Mouse (Mus musculus) limb, embryonic 11.5 days (tissue): Measurements from ENCODE around the gene Psmb7. TPM values are rescaled to one million over a fixed set of nuclear protein-coding genes. Genes with fewer than 3 reads are reported as not detected.

Source experiments
- ATAC-seq: fragments of 200-750 bp; cut with Nextera tagmentation; 2 replicates; pipeline ENCODE4 v1.8.0; 2017; ENCODE audit warnings: low read depth; ENCODE audit not compliant: insufficient number of reproducible peaks, low FRiP score, low TSS enrichment
- DNase-seq: peaks from one replicate; pipeline ENCODE4 v3.0.0-alpha.2; 2015; ENCODE audit warnings: low spot score
- H3K27ac ChIP-seq: fragments of 300-500 bp; sonication (generic); replicated peaks from 2 replicates; pipeline ENCODE4 v1.5.1; 2014; ENCODE audit warnings: low read depth, mild to moderate bottlenecking, low read length
- H3K27me3 ChIP-seq: fragments of 300-500 bp; sonication (generic); 2 replicates; pipeline ENCODE4 v1.6.1; 2014; ENCODE audit warnings: mild to moderate bottlenecking, low read length, mixed read lengths; ENCODE audit not compliant: control insufficient read depth, insufficient read depth
- H3K36me3 ChIP-seq: fragments of 300-500 bp; sonication (generic); 2 replicates; pipeline ENCODE4 v1.6.1; 2014; ENCODE audit warnings: mild to moderate bottlenecking, low read length, moderate library complexity, mixed read lengths; ENCODE audit not compliant: control insufficient read depth, insufficient read depth
- H3K4me1 ChIP-seq: fragments of 300-500 bp; sonication (generic); 2 replicates; pipeline ENCODE4 v1.6.1; 2014; ENCODE audit warnings: low read length, mixed read lengths; ENCODE audit not compliant: control insufficient read depth, insufficient read depth
- H3K4me2 ChIP-seq: fragments of 300-500 bp; sonication (generic); 2 replicates; pipeline ENCODE4 v1.6.1; 2014; ENCODE audit warnings: low read depth, mild to moderate bottlenecking, moderate library complexity; ENCODE audit not compliant: severe bottlenecking
- H3K4me3 ChIP-seq: fragments of 300-500 bp; sonication (generic); 2 replicates; pipeline ENCODE4 v1.5.1; 2014; ENCODE audit warnings: low read depth, low read length
- H3K9ac ChIP-seq: fragments of 300-500 bp; sonication (generic); 2 replicates; pipeline ENCODE4 v1.6.1; 2014; ENCODE audit warnings: mild to moderate bottlenecking, low read length
- H3K9me3 ChIP-seq: fragments of 300-500 bp; sonication (generic); 2 replicates; pipeline ENCODE4 v1.6.1; 2016; ENCODE audit warnings: low read length; ENCODE audit not compliant: control insufficient read depth
- WGBS: fragments of 180-500 bp; shearing (Covaris S2); extraction: QIAGEN DNeasy Blood & Tissue Kit; methylation state at CpG from one replicate; pipeline ENCODE4 v1.1.7; 2014; 5-methylcytosine and 5-hydroxymethylcytosine counted together
- polyA plus RNA-seq: library from polyadenylated mRNA; unstranded; fragments of >200 nt; fragmentation: Nextera tagmentation; extraction: Ambion mirVana; gene quantifications from 2 replicates; pipeline ENCODE4 v1.2.1, GENCODE M21; 2014

Gene Psmb7
- polyA plus RNA-seq, 1 experiment from 2014 or later: 366 TPM

DNA sequence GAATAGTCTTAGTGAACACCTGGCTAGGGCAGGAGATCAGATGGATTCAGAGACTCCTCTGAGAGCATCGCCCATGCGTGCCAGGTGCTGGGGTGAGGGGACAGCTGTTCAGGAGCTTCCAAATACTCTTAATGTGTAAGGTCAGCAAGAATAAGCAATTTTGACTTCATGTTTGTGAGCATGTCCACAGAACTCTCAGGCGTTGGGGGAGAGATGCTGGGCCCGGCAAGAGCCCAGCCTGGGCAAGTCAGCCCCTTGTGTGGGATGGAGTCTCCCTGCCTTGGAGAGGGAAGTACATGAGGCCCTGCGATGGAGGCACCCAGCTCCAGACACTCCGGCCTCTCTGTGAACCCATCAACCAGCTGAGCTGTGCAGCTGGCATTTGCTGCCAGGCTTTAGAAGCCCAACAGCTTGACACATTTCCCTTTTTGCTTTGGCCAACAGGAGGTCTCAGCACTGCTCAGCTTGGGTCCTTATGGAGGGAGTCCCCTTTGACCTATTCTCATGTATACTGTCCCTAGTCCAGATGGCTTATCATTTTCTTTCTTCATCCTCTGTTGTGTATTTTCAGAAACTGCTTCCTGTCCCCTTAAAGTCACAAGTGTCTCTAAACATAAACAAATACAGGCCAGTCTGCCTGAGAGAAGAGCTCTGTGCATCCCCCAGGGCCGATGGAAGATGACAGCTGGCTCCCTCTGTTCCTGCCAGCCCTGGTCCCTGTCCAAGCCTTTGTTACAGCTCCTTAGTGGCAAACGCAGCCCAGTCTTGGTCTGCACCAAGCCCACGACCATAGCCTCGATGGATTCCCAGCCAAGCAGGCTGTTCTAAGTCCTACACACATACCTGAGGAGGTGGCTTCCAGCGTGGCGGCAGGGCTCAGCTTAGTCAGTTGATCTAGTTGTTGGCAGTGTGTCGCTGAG lies 65.0 kb downstream of the Psmb7 start:
- 65% methylated on average over 13 of the region's 13 CpGs for whole genome bisulfite sequencing
- no peaks in the 10 kb centered on the region for H3K4me1 ChIP-seq
- H3K9me3 ChIP-seq: no peaks in the 10 kb centered on the region
- H3K27ac ChIP-seq: no peak overlapping the region
- no peak overlapping the region for H3K4me3 ChIP-seq
- DNase-seq: no peak
- H3K36me3 ChIP-seq: no peaks in the 10 kb centered on the region
- no peaks in the 10 kb centered on the region for H3K27me3 ChIP-seq
- no peak overlapping the region for H3K9ac ChIP-seq
- ATAC-seq: no peak
- no peak overlapping the region for H3K4me2 ChIP-seq

DNA sequence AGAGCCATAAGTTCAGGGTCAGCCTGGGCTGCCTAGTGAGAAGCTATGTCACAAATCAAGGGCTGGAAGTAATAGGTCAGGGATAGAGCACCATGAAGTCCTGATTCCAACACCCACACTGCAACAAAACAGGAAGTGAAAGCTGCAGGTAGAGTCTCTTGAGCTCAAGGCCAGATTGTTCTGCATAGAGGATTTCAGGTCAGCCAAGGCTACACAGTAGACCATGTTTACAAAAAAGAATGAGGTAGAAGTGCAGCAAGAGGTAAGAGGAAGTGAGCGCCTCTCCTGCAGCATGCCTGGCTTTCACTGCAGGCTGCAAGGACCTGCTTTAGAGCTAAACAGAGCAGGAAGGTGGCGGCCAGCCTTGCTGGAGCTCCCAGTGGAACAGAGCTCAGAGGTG lies 69.2 kb downstream of the Psmb7 start:
- H3K9ac ChIP-seq: no peak overlapping the region
- no peak overlapping the region for H3K4me2 ChIP-seq
- no peak overlapping the region for H3K27ac ChIP-seq
- whole genome bisulfite sequencing: 93% methylated on average over 2 of the region's 2 CpGs
- no peaks in the 10 kb centered on the region for H3K27me3 ChIP-seq
- no peak for DNase-seq
- H3K4me3 ChIP-seq: no peak overlapping the region
- H3K4me1 ChIP-seq: no peaks in the 10 kb centered on the region
- no peak for ATAC-seq
- no peaks in the 10 kb centered on the region for H3K9me3 ChIP-seq
- peaks cover 9% of the 10 kb centered on the region for H3K36me3 ChIP-seq

DNA sequence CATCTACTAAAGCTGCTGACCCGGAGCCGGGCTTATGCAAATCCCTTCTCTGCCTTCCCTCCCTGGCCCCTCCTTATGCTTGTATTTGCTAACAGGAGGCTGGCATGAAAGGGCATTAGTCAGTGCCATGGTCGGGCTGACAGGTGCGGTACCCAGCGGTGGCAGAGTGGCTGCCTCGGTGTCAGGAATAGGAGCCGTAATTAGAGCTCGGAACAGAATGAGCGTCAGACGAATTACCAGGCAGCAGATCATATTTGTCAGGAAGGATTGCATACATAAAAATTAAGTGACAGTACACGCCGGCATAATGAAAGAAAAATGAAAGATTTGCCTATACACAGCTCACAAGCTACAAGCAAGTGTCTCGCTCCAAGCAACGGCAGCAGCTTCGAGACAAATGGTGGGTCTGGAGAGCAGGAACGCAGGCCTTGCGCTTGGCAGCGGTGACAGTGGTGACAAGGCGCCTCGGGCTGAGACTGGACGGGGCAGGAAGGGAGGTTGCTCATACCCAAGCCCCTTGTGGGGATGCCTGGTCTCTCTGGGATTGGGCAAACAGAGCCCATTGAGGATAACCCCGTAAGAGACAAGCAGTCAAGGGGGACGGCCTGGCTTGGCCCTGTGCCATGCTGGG lies 71.8 kb downstream of the Psmb7 start:
- Histone ChIP-seq H3K36me3 (peaks cover 10% of the 10 kb centered on the region), H3K4me2 (no peak overlapping the region), H3K9ac (no peak overlapping the region), H3K4me3 (no peak overlapping the region), H3K27me3 (no peaks in the 10 kb centered on the region), H3K4me1 (no peaks in the 10 kb centered on the region), H3K27ac (no peak overlapping the region), H3K9me3 (no peaks in the 10 kb centered on the region)
- DNase-seq (no peak), ATAC-seq (no peak)
- 91% methylated on average over 23 of the region's 23 CpGs for WGBS

DNA sequence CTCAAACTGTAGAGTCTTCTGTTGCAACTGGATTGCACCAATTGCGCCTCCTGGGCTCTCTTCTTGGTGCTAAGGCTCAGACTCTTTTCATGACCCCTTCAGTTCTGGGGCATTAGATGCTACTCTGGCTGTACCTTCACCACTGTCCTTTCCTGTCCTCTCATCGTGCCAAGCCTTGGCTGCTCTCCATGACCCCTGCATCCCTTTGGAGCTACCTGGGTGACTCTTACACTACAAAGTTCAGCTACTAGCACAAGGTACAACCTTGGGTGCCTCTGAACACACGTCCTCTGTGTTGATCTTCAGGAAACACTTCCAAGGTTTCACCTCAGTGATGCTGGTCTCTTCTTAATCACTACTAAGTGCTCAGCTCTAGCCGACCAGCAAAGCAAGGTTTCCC lies 81.3 kb downstream of the Psmb7 start:
- ATAC-seq: no peak
- WGBS: 87% methylated on average over 4 of the region's 4 CpGs
- no peak for DNase-seq

DNA sequence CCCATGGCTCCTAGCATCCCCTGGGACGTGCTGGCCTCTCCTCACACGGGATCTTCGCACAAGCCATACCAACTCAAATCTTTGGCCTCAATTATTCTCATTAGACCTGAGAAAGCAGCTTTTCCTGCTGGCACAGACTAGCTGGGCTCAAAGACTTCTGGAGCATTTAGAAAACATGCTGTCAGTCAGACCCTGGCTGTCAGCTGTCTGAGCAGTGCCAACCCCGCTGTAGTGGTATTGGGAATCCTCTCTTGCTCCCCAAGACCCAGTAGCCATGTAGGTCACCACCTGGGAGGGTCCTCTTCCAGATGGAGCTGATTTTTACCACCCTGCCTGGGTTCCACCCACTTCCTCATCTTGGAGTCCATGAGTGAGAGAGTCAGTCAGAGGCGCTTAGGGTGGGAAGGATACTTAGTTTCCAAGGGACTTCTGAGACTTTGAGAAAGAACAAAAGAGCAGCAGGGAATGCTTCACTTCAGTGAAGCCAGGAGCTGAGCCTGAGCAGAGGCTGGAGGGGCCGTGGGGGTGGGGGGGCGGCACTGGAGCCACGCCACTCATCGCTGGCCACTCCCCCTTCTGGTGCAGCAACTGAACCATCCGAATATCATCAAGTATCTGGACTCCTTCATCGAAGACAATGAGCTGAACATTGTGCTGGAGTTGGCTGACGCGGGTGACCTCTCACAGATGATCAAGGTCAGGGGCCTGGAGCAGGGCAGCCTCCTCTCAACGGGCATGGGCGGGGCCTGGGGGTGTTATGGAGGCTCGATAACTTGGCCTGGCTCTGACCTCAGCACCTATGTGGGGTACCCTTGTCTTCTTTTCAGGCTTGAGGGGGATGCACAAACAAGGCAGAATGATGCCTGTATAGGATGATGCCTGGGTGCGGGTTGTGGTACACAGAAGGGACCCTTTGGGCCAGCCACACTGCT lies 83.3 kb downstream of the Psmb7 start:
- 75% methylated on average over 17 of the region's 17 CpGs for WGBS
- Histone ChIP-seq H3K27ac (no peak overlapping the region), H3K9ac (no peak overlapping the region), H3K27me3 (no peaks in the 10 kb centered on the region), H3K4me2 (no peak overlapping the region), H3K4me3 (no peak overlapping the region), H3K4me1 (no peaks in the 10 kb centered on the region), H3K9me3 (no peaks in the 10 kb centered on the region), H3K36me3 (no peaks in the 10 kb centered on the region; the same call in 1 of the 2 replicates)
- no peak for DNase-seq
- no peak for ATAC-seq

More for the DNA sequence above, 81.3 kb downstream of the Psmb7 start:
- no peak overlapping the region for H3K9ac ChIP-seq
- H3K9me3 ChIP-seq: no peaks in the 10 kb centered on the region
- no peaks in the 10 kb centered on the region for H3K4me1 ChIP-seq
- H3K4me2 ChIP-seq: no peak overlapping the region
- H3K27me3 ChIP-seq: no peaks in the 10 kb centered on the region
- no peak overlapping the region for H3K4me3 ChIP-seq
- peaks cover 4% of the 10 kb centered on the region for H3K36me3 ChIP-seq
- no peak overlapping the region for H3K27ac ChIP-seq

DNA sequence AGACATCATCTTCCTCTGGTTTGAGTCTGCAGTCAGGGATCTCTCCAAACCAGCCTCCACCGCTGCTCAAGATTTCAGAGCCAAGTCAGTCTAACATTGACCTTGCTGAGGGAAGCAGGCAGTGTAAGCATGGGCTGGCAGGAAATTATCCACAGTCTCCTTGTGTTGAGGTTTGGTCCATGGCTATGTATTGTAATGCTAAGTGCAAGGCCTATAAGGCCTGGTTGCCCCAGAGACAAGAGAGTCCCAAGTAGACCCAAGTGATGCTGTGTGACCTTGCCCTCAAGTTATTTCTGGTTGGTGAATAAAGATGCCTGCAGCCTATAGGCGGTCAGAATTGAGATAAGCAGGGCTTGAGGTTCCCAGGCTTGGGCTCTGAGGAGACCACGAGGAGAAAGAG lies 87.2 kb downstream of the Psmb7 start:
- Histone ChIP-seq H3K9ac (no peak overlapping the region), H3K36me3 (no peaks in the 10 kb centered on the region; the same call in 1 of the 2 replicates), H3K27ac (no peak overlapping the region), H3K27me3 (no peaks in the 10 kb centered on the region), H3K9me3 (no peaks in the 10 kb centered on the region), H3K4me1 (no peaks in the 10 kb centered on the region), H3K4me2 (no peak overlapping the region), H3K4me3 (no peak overlapping the region)
- DNase-seq (no peak), ATAC-seq (no peak)
- WGBS: 91% methylated on average over 3 of the region's 3 CpGs

DNA sequence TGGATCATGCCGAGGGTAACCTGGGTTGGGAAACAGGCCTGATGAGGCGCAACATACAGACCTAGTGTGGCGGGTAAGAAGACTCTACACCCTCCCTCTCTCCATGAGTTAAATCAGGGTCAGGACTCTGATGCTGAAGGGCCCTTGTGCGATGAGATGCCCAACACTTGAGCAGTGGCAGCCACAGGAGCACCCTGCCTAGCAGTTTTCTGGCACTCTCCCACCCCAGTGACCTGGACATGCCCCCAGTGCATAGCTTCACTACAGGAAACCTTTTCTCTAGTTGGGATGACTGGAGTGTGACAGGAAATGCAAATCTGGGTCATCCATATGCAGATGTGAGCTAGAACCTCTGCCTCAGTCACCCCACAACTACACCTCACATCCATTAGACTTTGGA lies 88.2 kb downstream of the Psmb7 start:
- H3K9ac ChIP-seq: no peak overlapping the region
- H3K4me3 ChIP-seq: no peak overlapping the region
- DNase-seq: no peak
- 89% methylated on average over 4 of the region's 4 CpGs for WGBS
- H3K36me3 ChIP-seq: no peaks in the 10 kb centered on the region; the same call in 1 of the 2 replicates
- no peaks in the 10 kb centered on the region for H3K27me3 ChIP-seq
- no peak for ATAC-seq
- H3K27ac ChIP-seq: no peak overlapping the region
- H3K9me3 ChIP-seq: no peaks in the 10 kb centered on the region
- no peaks in the 10 kb centered on the region for H3K4me1 ChIP-seq
- no peak overlapping the region for H3K4me2 ChIP-seq
